Mouse (Mus musculus) erythroblast, embryonic 14.5 days (primary cell): ENCODE results near the gene Copg2. TPM values are rescaled to one million over a fixed set of nuclear protein-coding genes. Genes with fewer than 3 reads are reported as not detected.
"Not testable (repeated sequence)": the region's sequence is repeated elsewhere in the genome, so short reads cannot be mapped to it uniquely, and the experiment has no call there.

Source experiments
- H3K27me3 ChIP-seq: 2 replicates; pipeline ENCODE4 v1.6.1; 2012; ENCODE audit warnings: inconsistent platforms; ENCODE audit not compliant: control insufficient read depth
- H3K36me3 ChIP-seq: 2 replicates; pipeline ENCODE4 v1.6.1; 2012; ENCODE audit warnings: mild to moderate bottlenecking, inconsistent platforms; ENCODE audit not compliant: control insufficient read depth
- H3K4me1 ChIP-seq: 2 replicates; pipeline ENCODE4 v1.6.1; 2012; ENCODE audit warnings: inconsistent platforms; ENCODE audit not compliant: control insufficient read depth
- H3K4me3 ChIP-seq: replicated peaks from 2 replicates; pipeline ENCODE3; 2012; ENCODE audit warnings: moderate library complexity, mild to moderate bottlenecking, inconsistent platforms
- H3K9me3 ChIP-seq: 2 replicates; pipeline ENCODE4 v1.6.1; 2012; ENCODE audit warnings: low read length, inconsistent platforms, mixed read lengths; ENCODE audit not compliant: control insufficient read depth
- GATA1 ChIP-seq: IDR thresholded peaks from 2 replicates; pipeline ENCODE4 v1.6.1; 2012; ENCODE audit warnings: low read length, inconsistent platforms, mixed read lengths
- TAL1 ChIP-seq: IDR thresholded peaks from 3 replicates; pipeline ENCODE4 v1.6.1; 2012; ENCODE audit warnings: low read length, inconsistent platforms, mixed read lengths
- polyA plus RNA-seq: library from polyadenylated mRNA; stranded (reverse); fragments of >175 nt; gene quantifications from 2 replicates; pipeline ENCODE4 v1.2.3, GENCODE M21; 2012

The Copg2 gene
- polyA plus RNA-seq, 1 experiment: 0.15 TPM

DNA sequence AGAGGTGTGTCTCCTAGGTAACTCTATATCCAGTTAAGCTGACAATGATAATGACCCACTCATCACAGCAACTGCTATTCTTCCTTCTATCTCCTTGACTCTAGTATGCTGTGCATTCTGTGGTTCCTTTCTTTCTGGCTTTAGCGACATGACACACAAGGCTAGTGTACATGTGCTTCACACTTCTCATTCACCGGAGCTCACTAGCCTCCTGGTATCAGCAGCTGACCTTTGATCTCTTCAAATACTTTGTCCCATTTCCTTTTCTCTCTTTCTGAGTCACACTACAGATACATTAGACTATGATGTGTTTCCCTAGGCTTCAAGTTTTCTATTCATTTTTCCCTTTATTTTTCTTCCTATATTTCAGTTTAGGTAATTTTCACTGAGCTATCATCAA, 41.4 kb downstream of the Copg2 start:
- TF ChIP-seq GATA1 (no peak), TAL1 (no peak)
- no peaks in the 10 kb centered on the region for H3K9me3 ChIP-seq
- H3K27me3 ChIP-seq: no peaks in the 10 kb centered on the region
- H3K36me3 ChIP-seq: peaks cover 14% of the 10 kb centered on the region
- no peak overlapping the region for H3K4me3 ChIP-seq
- H3K4me1 ChIP-seq: no peaks in the 10 kb centered on the region

GRCm38 (mm10) chr6:30849818-30850217, 46.8 kb downstream of the Copg2 start:
- no peak overlapping the region for H3K4me3 ChIP-seq
- H3K4me1 ChIP-seq: no peaks in the 10 kb centered on the region
- H3K9me3 ChIP-seq: no peaks in the 10 kb centered on the region
- H3K36me3 ChIP-seq: peaks cover 3% of the 10 kb centered on the region; the same call in 1 of the 2 replicates
- no peaks in the 10 kb centered on the region for H3K27me3 ChIP-seq
- TF ChIP-seq GATA1: no peak
- TF ChIP-seq TAL1: no peak

DNA sequence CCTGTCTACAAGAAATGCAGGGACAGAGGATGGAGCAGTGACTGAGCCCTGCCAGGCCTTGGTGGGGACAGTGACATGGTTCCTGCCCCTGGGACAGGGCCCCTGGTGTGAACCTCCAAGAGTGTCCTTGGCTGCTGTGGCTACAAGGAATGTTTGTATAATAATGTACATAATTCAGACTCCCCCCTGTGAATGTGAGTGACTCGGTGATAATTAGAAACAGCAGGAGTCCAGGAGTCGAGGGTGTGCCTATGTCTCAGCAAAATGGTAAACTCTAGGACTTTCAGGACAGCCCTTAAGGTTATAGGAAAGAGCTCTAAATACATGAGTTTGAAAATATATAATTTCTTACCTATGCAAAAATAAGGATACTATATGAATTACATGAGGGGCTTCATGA, 64.4 kb downstream of the Copg2 start:
- H3K4me3 ChIP-seq: no peak overlapping the region
- H3K4me1 ChIP-seq: no peaks in the 10 kb centered on the region
- H3K9me3 ChIP-seq: no peaks in the 10 kb centered on the region
- H3K27me3 ChIP-seq: no peaks in the 10 kb centered on the region
- no peak for TF ChIP-seq GATA1
- no peak for TF ChIP-seq TAL1
- no peaks in the 10 kb centered on the region for H3K36me3 ChIP-seq

DNA sequence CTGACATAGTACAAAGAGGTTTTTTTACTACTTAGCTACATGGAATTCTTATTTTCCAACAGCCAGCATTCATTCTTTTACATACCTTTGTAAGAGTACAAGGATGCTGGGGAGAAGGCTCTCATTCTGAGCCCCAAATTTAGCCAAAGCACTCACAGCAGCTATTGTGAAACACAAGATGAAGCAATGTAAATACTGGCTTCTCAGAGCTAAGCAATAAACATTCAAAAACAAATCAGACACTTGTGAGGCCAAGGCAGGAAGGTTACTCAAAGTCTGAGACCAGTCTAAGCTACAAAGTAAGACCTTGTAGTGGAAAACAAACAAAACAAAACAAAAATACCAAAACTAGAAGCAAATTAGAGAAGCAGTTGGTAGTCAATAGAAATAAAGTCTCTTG, 83.0 kb downstream of the Copg2 start:
- H3K4me1 ChIP-seq: no peaks in the 10 kb centered on the region
- no peaks in the 10 kb centered on the region; the same call in 1 of the 2 replicates for H3K36me3 ChIP-seq
- TF ChIP-seq TAL1: no peak
- no peak for TF ChIP-seq GATA1
- H3K9me3 ChIP-seq: no peaks in the 10 kb centered on the region
- no peak overlapping the region for H3K4me3 ChIP-seq
- no peaks in the 10 kb centered on the region for H3K27me3 ChIP-seq

DNA sequence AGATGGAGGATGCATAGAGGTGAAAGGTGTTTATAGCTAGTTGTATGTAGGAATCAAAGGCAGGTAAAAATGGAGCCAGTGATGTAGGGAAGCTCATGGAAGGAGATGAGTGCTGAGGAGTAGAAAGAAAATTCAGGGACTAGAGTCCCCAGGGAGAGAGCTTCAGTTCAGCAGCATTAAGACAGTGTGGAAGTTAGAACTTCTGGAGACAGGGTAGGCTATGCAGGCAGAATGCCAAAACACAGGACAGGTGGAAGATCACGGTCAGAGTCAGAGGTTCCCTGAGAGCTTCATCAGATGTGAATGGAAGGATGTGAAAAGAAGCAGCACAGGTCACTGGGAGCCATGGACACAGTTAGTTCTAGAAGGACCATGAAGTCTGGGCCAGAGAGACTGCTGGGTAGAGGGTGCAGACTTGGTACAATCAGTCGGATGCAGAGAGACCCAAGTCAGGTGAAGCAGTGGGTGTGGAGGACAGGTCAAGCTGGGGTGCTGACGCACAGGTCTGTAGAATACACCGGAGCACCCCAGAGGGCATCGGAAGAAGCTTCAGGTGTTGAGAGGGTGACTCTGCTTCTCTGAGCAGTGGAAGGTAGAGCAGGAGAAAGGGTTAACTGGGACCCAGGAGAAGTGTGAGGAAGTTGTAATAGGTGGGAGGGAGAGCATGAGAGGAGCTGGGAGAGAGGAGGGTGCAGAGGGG, 91.4 kb downstream of the Copg2 start:
- H3K4me1 ChIP-seq: no peaks in the 10 kb centered on the region
- H3K36me3 ChIP-seq: peaks cover 9% of the 10 kb centered on the region
- no peaks in the 10 kb centered on the region for H3K27me3 ChIP-seq
- H3K4me3 ChIP-seq: no peak overlapping the region
- no peak for TF ChIP-seq TAL1
- no peak for TF ChIP-seq GATA1
- no peaks in the 10 kb centered on the region for H3K9me3 ChIP-seq

DNA sequence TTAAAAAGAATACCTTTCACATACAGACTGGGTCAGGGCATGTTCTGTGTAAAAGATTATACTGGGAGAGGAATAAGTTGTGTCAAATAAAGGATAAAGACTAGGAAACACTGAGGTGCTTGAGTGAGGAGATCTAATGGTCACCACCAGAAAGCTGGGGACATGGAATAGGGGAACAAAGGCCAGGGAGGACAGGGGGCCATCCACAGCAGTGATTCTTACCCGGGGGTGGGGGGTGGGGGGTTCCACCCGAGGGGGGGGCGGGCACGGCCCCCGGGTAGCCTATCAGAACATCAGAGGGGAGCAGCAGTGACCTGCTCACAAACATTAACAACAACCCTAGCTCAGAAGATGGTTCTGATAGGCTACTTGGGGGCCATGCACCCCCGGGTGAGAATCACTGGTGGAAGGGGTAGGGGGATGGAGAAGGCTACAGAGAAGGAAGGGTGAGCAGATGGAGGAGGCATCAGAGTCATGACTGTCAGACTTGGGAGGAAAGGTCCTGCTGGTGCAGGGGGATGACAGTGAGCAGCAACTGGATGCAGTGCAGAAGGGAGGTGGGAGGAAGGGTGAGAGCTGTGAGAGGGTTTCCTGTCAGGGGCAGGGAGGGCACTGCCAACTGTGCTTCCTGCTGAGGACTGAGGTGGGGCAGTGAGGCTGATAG, 92.1 kb downstream of the Copg2 start:
- not testable (repeated sequence) for H3K27me3 ChIP-seq, H3K36me3 ChIP-seq, H3K4me1 ChIP-seq, H3K4me3 ChIP-seq, H3K9me3 ChIP-seq

GRCm38 (mm10) chr6:30802915-30803314, 93.7 kb downstream of the Copg2 start:
- not testable (repeated sequence) for H3K9me3 ChIP-seq, H3K27me3 ChIP-seq, H3K4me3 ChIP-seq, H3K4me1 ChIP-seq, H3K36me3 ChIP-seq

DNA sequence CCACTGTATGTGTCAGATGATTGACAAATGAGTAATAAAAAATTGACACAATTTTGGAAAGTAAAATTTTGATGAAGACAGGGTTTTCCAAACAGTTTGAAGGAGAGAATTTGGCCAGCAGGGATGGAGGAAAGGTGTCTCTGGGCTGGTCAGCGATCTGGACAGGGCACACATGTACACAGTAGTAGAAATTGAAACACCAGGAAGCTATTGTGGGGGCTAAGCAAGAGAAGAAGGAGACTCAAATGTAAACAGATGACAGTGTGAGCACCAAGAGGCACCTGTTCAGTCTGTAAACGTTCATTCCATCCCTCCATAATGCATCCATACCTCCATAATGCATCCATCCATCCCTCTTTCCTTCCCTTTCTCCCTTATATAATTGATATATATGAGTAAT, 145.4 kb downstream of the Copg2 start:
- Histone ChIP-seq H3K9me3 (no peaks in the 10 kb centered on the region), H3K4me3 (no peak overlapping the region), H3K4me1 (no peaks in the 10 kb centered on the region), H3K36me3 (peaks cover 22% of the 10 kb centered on the region), H3K27me3 (no peaks in the 10 kb centered on the region)
- TF ChIP-seq TAL1 (no peak), GATA1 (no peak)

DNA sequence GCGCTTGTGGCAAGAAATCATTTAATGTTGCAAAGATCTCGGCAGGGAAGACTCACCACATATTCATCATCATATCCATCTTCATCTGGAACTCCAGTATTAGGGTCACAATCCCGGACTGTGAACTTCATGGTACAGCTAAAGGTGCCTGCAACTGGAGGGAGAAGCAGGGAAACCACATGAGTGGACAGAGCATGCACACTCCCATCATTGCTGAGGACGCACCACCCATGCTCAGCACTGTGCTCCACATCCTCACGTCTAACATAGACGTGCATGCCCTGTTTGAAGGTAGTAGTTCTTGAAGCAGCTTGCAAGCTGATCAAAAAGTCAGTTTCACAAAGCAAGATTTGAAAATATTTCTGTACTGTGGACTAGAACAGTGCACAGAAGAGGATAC, 146.1 kb downstream of the Copg2 start:
- TF ChIP-seq GATA1: no peak
- TF ChIP-seq TAL1: no peak
- peaks cover 22% of the 10 kb centered on the region for H3K36me3 ChIP-seq
- H3K4me3 ChIP-seq: no peak overlapping the region
- H3K4me1 ChIP-seq: no peaks in the 10 kb centered on the region
- no peaks in the 10 kb centered on the region for H3K27me3 ChIP-seq
- no peaks in the 10 kb centered on the region for H3K9me3 ChIP-seq

DNA sequence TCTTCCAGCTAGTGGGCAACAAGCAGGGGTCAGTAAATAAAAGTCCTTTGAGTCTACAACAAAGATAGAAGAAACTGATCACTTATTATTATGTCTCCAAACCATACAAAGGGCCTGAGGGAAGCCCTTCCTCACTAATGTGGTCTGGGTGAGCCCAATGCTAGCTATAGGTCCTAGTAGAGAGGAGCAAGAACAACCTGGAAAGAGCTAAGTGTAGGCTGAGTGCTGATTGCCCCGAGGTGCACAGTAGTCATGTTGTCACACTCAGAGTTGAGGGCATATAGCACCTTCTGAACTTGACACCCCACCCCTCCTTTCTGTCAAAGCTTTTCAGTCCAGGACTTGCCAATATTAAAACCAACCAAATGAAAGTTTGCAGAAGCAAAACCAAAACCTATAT, 146.7 kb downstream of the Copg2 start:
- Histone ChIP-seq H3K27me3 (no peaks in the 10 kb centered on the region), H3K9me3 (no peaks in the 10 kb centered on the region), H3K36me3 (peaks cover 22% of the 10 kb centered on the region), H3K4me3 (no peak overlapping the region), H3K4me1 (no peaks in the 10 kb centered on the region)
- TF ChIP-seq TAL1 (no peak), GATA1 (no peak)
